Comparison of ENCODE assay signal across 10 mouse cellular contexts in genomic region chr1:167066933-167067341, GRCm38 (mm10).
A peak's percentile ranks its signal among the peaks of the same experiment; 100 is the strongest.
DNase-seq lines count a peak whose midpoint lies in the region.
"Had no signal": no experiment of that assay in that cellular context is flagged by ENCODE, and none has a peak within 500 bp of the region (broad histone marks: within the 10 kb centered on the region; RNA-seq: fewer than 3 reads in every experiment).

No protein-coding gene starts in this region.

- DNase-seq in adrenal gland, adult (ENCODE audit: inconsistent age in 2 of 2, low spot score in 1 of 2): peak; percentile 74 to 85
- DNase-seq in adrenal gland, adult 18-20 months (ENCODE audit: low spot score in 2 of 2): no peak
- DNase-seq in Muller cell, postnatal 12 days (ENCODE audit: inconsistent ontology term): peak; percentile 66
- DNase-seq in cerebellum, postnatal 14 days: peak; percentile 76 to 82
- peak; percentile 26 for DNase-seq in lung, postnatal 36 days
- DNase-seq in spleen, postnatal 14 days (ENCODE audit: low spot score in 2 of 2): no peak
- no peak for DNase-seq in heart, adult 11 months
- DNase-seq in frontal cortex, postnatal 25 days (ENCODE audit: low spot score in 2 of 2): no peak
- DNase-seq: heart, adult 2 months; layer of hippocampus, adult 9-11 months had no signal

Comparison
In these comparisons a context has a peak if more than half of its experiments do, and no peak if none do; other contexts are left out.
1. DNase-seq: peak in adrenal gland, adult (2 of 2), Muller cell, postnatal 12 days (single experiment), cerebellum, postnatal 14 days (2 of 2) and lung, postnatal 36 days (single experiment); none in adrenal gland, adult 18-20 months (0 of 2), spleen, postnatal 14 days (0 of 2), heart, adult 11 months (single experiment) and frontal cortex, postnatal 25 days (0 of 2).